Mouse (Mus musculus) lung, embryonic 15.5 days (tissue): Measurements from ENCODE around the gene Pheta1. TPM values are rescaled to one million over a fixed set of nuclear protein-coding genes. Genes with fewer than 3 reads are reported as not detected.

Experiments
- ATAC-seq: fragments of 200-750 bp; cut with Nextera tagmentation; 2 replicates; pipeline ENCODE4 v1.8.0; 2017; ENCODE audit warnings: moderate number of reproducible peaks, borderline replicate concordance; ENCODE audit not compliant: low FRiP score, low TSS enrichment; ENCODE audit errors: extremely low read depth
- H3K27ac ChIP-seq: fragments of 300-500 bp; sonication (generic); 2 replicates; pipeline ENCODE4 v1.5.1; 2015; ENCODE audit warnings: moderate library complexity, mild to moderate bottlenecking, inconsistent platforms
- H3K27me3 ChIP-seq: fragments of 300-500 bp; sonication (generic); 2 replicates; pipeline ENCODE4 v1.6.1; 2015; ENCODE audit warnings: inconsistent platforms
- H3K36me3 ChIP-seq: fragments of 300-500 bp; sonication (generic); 2 replicates; pipeline ENCODE4 v1.6.1; 2015; ENCODE audit warnings: inconsistent platforms
- H3K4me1 ChIP-seq: fragments of 300-500 bp; sonication (generic); 2 replicates; pipeline ENCODE4 v1.6.1; 2015; ENCODE audit warnings: inconsistent platforms
- H3K4me2 ChIP-seq: fragments of 300-500 bp; sonication (generic); 2 replicates; pipeline ENCODE4 v1.6.1; 2015; ENCODE audit warnings: inconsistent platforms, mild to moderate bottlenecking, moderate library complexity
- H3K4me3 ChIP-seq: fragments of 300-500 bp; sonication (generic); 2 replicates; pipeline ENCODE4 v1.5.1; 2015; ENCODE audit warnings: mild to moderate bottlenecking, inconsistent platforms
- H3K9ac ChIP-seq: fragments of 300-500 bp; sonication (generic); 2 replicates; pipeline ENCODE4 v1.6.1; 2015; ENCODE audit warnings: inconsistent platforms
- H3K9me3 ChIP-seq: fragments of 300-500 bp; sonication (generic); 2 replicates; pipeline ENCODE4 v1.6.1; 2016; ENCODE audit warnings: inconsistent platforms
- WGBS: fragments of 180-500 bp; shearing (Covaris S2); methylation state at CpG from one replicate; pipeline ENCODE4 v1.1.7; 2015; 5-methylcytosine and 5-hydroxymethylcytosine counted together
- polyA plus RNA-seq: library from polyadenylated mRNA; unstranded; fragments of >200 nt; fragmentation: Nextera tagmentation; extraction: Ambion mirVana; gene quantifications from 2 replicates; pipeline ENCODE4 v1.2.1, GENCODE M21; 2015

Gene Pheta1
- polyA plus RNA-seq, result 27.2 and 27.5 TPM in 2 replicates

DNA sequence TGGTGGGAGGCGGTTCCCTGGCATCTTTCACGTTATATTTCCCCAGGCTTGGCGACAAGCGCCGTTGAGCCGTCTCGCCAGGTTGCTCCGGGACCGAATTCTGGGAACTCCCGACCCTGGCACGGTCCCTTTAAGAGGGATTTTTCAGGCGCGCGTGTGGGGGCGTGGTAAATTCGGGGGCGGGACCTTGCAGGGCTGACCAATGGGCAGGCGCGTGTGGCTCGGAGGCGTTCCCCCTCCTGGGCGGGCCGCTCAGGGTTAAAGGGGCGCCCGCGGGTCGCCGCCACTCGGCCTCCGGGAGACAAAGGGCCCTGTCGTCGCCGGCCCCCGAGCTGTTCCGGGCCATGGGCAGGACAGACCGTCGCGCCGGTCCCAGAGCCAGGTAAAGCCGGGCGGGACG lies at the start of gene Pheta1:
Pheta1 (plus strand) TSS at position 242 of the 400 bp plus-strand sequence.
- Histone ChIP-seq H3K36me3 (peaks cover 21% of the 10 kb centered on the region), H3K9ac (peak within 1 kb of the TSS; percentile 71), H3K4me3 (peak within 1 kb of the TSS; percentile 92), H3K9me3 (no peaks in the 10 kb centered on the region), H3K4me2 (peak within 1 kb of the TSS; percentile 90), H3K27me3 (peaks cover 9% of the 10 kb centered on the region; the same call in 1 of the 2 replicates), H3K4me1 (peaks cover 31% of the 10 kb centered on the region), H3K27ac (peak within 1 kb of the TSS; percentile 89)
- ATAC-seq, result peak; percentile 90
- under 1% methylated on average over 42 of the region's 42 CpGs for WGBS

DNA sequence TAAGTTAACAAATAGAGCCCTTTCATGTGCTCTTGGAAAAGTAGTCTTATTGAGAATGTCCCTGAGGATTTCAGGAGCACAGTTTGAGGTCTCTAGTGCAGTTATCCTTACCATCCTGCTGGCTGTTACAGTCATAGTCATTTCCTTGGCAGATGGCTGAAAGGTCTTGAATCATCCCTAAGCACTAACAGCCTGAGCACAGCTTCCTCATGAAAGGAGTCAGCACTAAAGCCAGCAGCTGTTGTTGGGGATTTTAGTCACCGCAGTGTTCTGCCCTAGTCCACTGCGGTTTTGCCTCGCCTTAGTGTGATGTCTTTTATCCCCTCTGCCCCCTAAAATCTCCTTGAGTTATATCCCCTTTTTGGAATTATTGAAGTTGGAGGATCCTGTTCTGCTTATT lies 41.6 kb upstream of the Pheta1 start:
- H3K27ac ChIP-seq, result no peak overlapping the region
- 86% methylated on average over 3 of the region's 3 CpGs for WGBS

DNA sequence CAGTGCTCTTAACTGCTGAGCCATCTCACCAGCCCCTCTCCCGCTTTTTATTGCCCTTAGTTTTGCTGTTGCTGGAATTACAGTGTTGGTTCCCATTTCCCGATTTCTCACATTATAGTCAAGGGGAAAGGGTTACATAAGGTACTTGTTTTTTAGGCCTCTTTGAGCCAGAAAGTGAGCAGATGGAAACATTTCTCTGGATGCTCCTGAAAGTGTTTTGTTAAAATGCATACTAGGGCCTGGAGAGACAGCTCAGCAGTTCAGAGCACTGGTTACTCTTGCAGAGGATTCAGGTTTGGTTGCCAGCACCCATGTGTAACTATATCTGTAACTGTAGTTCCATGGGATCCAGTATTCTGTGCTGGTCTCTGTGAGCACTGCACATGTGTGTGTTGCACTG lies 40.6 kb upstream of the Pheta1 start:
- no peaks in the 10 kb centered on the region for H3K27me3 ChIP-seq
- H3K4me2 ChIP-seq, result no peak overlapping the region
- WGBS, result 86% methylated on average over 2 of the region's 2 CpGs
- peaks cover 54% of the 10 kb centered on the region for H3K36me3 ChIP-seq
- H3K9me3 ChIP-seq, result no peaks in the 10 kb centered on the region
- H3K27ac ChIP-seq, result no peak overlapping the region
- ATAC-seq, result no peak
- peaks cover 7% of the 10 kb centered on the region; the same call in 1 of the 2 replicates for H3K4me1 ChIP-seq
- no peak overlapping the region for H3K4me3 ChIP-seq
- no peak overlapping the region for H3K9ac ChIP-seq

More for the DNA sequence above, 41.6 kb upstream of the Pheta1 start:
- H3K9me3 ChIP-seq, result no peaks in the 10 kb centered on the region
- no peak for ATAC-seq
- peaks cover 53% of the 10 kb centered on the region for H3K36me3 ChIP-seq
- H3K9ac ChIP-seq, result no peak overlapping the region
- H3K27me3 ChIP-seq, result no peaks in the 10 kb centered on the region
- H3K4me2 ChIP-seq, result no peak overlapping the region
- H3K4me1 ChIP-seq, result peaks cover 7% of the 10 kb centered on the region; the same call in 1 of the 2 replicates
- no peak overlapping the region for H3K4me3 ChIP-seq

DNA sequence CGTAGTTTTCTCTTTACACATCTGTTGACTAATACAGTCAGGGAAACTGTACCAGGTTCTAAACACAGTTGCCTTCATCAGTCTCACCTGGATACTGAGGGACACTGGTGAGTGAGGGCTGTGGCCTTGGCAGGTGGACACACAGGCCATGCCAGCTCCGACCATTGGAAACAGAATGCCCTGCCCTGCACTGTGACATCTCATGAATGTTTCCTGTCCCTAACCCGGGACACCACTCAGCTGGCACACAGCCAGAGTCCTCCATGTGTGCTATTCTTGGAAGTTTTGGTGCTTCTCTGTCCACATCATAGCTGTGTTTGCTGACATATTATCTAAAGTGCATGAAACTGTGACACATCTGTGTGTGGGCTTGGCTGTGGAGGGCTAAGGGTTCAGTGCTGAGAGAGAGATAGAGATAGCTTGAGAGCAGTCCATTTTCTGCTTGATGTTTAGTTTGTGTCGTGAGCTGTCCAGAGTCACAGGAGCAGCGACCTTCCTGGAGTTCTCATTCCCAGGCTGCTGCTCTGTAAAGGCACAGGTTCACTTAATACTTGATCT lies 39.0 kb upstream of the Pheta1 start:
- ATAC-seq, result no peak
- Histone ChIP-seq H3K4me3 (no peak overlapping the region), H3K4me1 (peaks cover 7% of the 10 kb centered on the region; the same call in 1 of the 2 replicates), H3K9ac (no peak overlapping the region), H3K4me2 (no peak overlapping the region), H3K27ac (no peak overlapping the region), H3K9me3 (no peaks in the 10 kb centered on the region), H3K27me3 (no peaks in the 10 kb centered on the region), H3K36me3 (peaks cover 52% of the 10 kb centered on the region)
- WGBS, result 42% methylated on average over 5 of the region's 5 CpGs

DNA sequence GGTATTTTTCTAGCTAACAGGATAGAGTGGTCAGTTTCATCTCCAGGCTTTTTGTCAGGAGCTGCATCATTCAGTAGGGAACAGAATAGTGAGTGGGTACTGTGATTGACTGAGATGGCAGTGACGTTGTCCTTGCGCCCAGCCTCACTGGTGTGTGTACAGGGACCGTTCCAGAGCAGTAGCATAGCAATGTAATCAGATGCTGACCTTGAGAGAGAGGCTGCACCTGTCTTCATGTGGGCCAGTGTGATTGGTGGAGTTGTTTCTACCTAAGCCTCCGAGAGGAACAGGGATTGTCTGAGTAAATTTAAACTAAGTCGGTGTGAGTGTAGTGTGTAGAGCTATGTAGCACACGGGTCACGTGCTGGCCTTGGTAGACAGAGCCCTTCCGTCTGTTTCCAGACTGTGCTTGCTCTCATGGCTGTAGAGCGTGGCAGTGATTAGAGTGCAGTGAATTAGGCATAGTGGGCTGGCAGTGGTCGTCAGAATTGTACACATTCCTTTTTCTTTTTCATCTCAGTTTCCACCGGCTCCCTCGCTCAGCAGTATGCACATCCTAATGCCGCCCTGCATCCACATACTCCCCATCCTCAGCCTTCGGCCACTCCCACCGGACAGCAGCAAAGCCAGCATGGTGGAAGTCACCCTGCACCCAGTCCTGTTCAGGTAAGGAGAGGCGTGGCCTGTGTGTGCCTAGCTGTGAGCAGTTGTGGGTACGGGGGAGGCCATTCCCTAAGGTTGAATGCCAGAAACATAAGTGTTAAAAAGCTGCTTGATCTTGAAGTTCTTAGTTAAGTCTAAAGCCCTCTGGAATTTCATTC lies 38.2 kb upstream of the Pheta1 start:
- H3K4me2 ChIP-seq, result no peak overlapping the region
- ATAC-seq, result no peak
- H3K4me3 ChIP-seq, result no peak overlapping the region
- H3K4me1 ChIP-seq, result peaks cover 7% of the 10 kb centered on the region; the same call in 1 of the 2 replicates
- H3K27me3 ChIP-seq, result no peaks in the 10 kb centered on the region
- H3K27ac ChIP-seq, result no peak overlapping the region
- peaks cover 56% of the 10 kb centered on the region for H3K36me3 ChIP-seq
- H3K9me3 ChIP-seq, result no peaks in the 10 kb centered on the region
- no peak overlapping the region for H3K9ac ChIP-seq
- whole genome bisulfite sequencing, result 87% methylated on average over 17 of the region's 17 CpGs

DNA sequence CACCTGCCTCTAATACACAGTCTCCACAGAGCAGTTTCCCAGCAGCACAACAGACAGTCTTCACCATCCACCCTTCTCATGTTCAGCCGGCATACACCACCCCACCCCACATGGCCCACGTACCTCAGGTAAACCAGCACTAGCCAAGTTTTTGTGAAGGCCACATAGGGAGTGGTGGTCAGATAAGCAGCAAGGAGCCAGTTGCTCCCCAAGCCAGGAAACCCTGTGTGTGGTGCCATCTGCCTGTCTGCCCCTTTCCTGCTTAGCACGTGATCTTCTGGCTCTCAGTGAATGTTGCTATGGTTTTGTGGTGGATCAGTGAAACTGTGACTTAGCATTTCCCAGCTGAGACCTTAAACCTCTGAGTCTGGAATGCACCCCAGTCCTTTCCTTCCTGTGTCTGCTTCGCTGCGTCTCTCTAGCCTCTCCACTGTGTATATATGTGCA lies 37.3 kb upstream of the Pheta1 start:
- H3K4me1 ChIP-seq, result peaks cover 7% of the 10 kb centered on the region; the same call in 1 of the 2 replicates
- H3K36me3 ChIP-seq, result peaks cover 59% of the 10 kb centered on the region
- 81% methylated on average over 5 of the region's 5 CpGs for WGBS
- H3K27ac ChIP-seq, result peak overlapping the region; percentile 9; the same call in 1 of the 2 replicates
- no peaks in the 10 kb centered on the region for H3K9me3 ChIP-seq
- no peak for ATAC-seq
- H3K27me3 ChIP-seq, result no peaks in the 10 kb centered on the region
- no peak overlapping the region for H3K4me2 ChIP-seq
- no peak overlapping the region for H3K9ac ChIP-seq
- H3K4me3 ChIP-seq, result no peak overlapping the region

DNA sequence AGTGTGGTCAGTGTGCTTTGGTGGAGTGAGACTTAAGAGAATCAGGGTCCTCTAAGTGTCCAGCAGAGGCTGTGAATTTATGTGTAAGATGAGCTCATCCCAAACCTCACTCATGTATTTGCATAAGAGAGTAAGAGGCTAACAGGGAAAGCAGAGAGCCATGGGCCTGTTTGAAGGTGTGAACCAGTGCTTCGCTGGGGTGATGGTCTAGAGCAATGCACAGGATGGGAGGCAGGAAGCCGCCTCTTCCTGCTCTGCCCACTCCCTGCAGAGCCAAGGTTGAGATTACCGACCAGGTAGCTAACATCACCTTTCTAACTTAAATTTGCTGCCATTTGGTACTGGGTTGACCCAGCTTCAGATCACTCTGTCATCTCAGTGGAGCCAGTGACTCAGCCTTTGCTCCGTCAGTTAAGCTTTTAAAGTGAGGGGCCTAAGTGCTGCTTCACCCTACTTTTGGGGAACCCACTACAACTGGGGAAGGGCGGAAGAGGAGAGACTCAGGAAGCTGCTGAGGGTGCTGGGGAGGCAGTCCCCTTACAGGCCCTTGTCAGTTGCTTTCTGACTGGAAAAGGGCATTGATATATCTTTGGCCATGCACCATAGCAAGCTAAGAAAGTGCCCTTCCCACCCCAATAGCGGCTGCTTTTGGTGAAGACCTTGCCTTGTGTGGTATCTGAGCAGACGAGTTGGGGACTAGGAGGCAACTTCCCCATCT lies 36.1 kb upstream of the Pheta1 start:
- Histone ChIP-seq H3K9me3 (no peaks in the 10 kb centered on the region), H3K4me1 (peaks cover 7% of the 10 kb centered on the region; the same call in 1 of the 2 replicates), H3K4me2 (no peak overlapping the region), H3K27me3 (no peaks in the 10 kb centered on the region), H3K27ac (0 out of 2 replicates have a peak overlapping the region, but pooled peaks have one; percentile 9), H3K36me3 (peaks cover 71% of the 10 kb centered on the region), H3K4me3 (no peak overlapping the region), H3K9ac (no peak overlapping the region)
- ATAC-seq, result no peak
- WGBS, result 72% methylated on average over 7 of the region's 7 CpGs

DNA sequence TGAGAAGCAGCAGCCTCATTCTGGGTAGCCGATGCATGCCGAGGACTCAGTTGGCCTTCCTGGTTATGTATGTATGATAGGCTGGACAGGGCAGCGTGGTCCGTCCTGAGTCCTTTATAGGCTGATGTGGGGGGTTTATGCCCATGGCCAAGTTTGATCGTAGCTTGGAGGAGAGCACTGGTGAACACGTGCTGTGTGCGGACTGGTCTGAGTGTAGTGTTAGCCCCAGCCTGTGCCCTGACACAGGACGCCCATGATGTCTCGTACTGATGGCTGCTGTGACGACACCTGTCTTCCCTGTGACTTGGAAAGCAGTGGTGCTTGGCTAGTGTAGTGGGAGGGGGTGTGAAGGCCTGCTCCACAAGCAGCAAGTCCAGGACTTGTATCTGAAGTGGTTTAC lies 35.0 kb upstream of the Pheta1 start:
- Histone ChIP-seq H3K36me3 (peaks cover 79% of the 10 kb centered on the region), H3K27ac (no peak overlapping the region)
- ATAC-seq, result no peak

DNA sequence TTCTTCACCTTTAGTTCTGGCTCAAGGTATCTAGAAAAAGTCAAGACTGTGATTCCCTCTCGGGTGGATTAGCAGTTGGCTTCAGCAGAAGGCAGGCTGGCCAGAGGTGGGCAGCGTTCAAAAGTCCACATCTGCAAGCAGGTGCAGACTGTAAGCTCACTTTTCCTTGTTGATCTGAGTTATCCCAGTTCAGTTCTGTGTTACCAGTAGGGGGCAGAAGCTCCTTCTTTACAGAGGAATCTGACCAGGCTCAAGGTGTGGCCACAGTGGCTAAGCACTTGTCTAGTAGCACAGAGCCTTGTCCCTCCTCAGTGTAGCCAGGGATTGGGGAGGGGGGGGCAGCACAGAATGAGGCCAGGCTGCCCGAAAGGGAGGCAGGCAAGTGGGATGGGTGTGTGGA lies 33.7 kb upstream of the Pheta1 start:
- no peak overlapping the region for H3K4me2 ChIP-seq
- no peaks in the 10 kb centered on the region for H3K9me3 ChIP-seq
- no peak for ATAC-seq
- H3K9ac ChIP-seq, result no peak overlapping the region
- H3K36me3 ChIP-seq, result peaks cover 91% of the 10 kb centered on the region
- no peaks in the 10 kb centered on the region; the same call in 1 of the 2 replicates for H3K4me1 ChIP-seq
- no peak overlapping the region for H3K27ac ChIP-seq
- H3K27me3 ChIP-seq, result no peaks in the 10 kb centered on the region
- H3K4me3 ChIP-seq, result no peak overlapping the region
- 62% methylated on average over 3 of the region's 3 CpGs for WGBS

More for the DNA sequence above, 35.0 kb upstream of the Pheta1 start:
- Histone ChIP-seq H3K9me3 (no peaks in the 10 kb centered on the region), H3K4me3 (no peak overlapping the region), H3K4me2 (no peak overlapping the region), H3K4me1 (peaks cover 7% of the 10 kb centered on the region; the same call in 1 of the 2 replicates), H3K9ac (no peak overlapping the region), H3K27me3 (no peaks in the 10 kb centered on the region)
- WGBS, result 91% methylated on average over 10 of the region's 10 CpGs

DNA sequence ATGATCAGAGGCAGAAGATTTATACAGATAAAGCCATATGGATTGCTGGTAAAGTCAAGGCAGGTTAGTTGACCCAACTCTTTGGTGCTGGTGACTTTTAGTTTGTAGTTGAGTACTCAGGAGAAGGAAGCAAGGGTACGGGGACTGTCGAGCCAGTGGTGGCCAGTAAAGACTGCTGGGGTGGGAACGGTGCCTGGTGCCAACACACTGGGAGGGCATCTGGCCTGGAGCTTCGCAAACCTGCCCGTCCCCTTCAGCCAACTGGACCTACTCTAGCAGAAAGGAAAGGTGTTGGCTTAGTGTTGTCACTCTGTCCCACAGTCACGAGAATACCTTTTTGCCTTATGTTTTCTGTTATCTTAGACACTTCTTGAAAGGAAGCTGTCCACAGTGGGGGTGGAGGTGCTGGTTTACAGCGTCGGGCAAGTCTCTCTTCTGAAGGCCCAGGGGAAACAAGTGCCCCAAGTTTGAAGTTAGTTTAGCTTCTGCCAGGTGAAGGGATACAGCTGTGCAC lies 32.9 kb upstream of the Pheta1 start:
- Histone ChIP-seq H3K27ac (no peak overlapping the region), H3K4me2 (no peak overlapping the region), H3K9me3 (no peaks in the 10 kb centered on the region), H3K4me3 (no peak overlapping the region), H3K4me1 (0 out of 2 replicates have a peak, but pooled peaks cover 3% of the 10 kb centered on the region), H3K9ac (no peak overlapping the region), H3K27me3 (no peaks in the 10 kb centered on the region), H3K36me3 (peaks cover 93% of the 10 kb centered on the region)
- ATAC-seq, result no peak
- WGBS, result 77% methylated on average over 8 of the region's 8 CpGs

DNA sequence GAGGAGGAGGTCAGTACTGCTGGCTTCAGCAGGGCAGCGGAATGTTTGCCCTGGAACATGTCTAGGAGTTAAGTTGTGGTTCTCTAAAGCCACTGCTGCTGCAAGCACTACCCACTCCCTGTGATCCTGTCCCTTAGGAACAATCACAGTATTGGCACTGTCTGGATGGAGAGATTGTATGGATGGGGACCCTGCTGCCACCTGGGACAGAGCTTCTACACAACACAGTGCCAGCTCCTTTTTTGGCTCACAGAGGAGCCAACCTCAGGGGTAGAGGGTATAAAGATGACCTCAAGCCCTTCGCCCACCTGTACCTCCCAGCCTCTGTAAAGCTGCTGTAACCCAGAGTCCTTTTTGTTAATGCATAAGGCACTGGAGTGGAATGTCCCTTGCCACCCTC lies 32.2 kb upstream of the Pheta1 start:
- Histone ChIP-seq H3K4me2 (no peak overlapping the region), H3K9ac (no peak overlapping the region), H3K4me3 (no peak overlapping the region), H3K9me3 (no peaks in the 10 kb centered on the region), H3K27ac (no peak overlapping the region), H3K4me1 (0 out of 2 replicates have a peak, but pooled peaks cover 3% of the 10 kb centered on the region), H3K27me3 (no peaks in the 10 kb centered on the region), H3K36me3 (peaks cover 92% of the 10 kb centered on the region)
- no peak for ATAC-seq
- 88% methylated on average over 2 of the region's 2 CpGs for WGBS
